Mouse (Mus musculus) embryo, embryonic 10.5 days (tissue): ENCODE results near the gene Olfr78.

ENCODE experiments used
- DNase-seq: peaks from one replicate; pipeline ENCODE4 v3.0.0-alpha.2; 2015; ENCODE audit warnings: low spot score

The Olfr78 gene

DNA sequence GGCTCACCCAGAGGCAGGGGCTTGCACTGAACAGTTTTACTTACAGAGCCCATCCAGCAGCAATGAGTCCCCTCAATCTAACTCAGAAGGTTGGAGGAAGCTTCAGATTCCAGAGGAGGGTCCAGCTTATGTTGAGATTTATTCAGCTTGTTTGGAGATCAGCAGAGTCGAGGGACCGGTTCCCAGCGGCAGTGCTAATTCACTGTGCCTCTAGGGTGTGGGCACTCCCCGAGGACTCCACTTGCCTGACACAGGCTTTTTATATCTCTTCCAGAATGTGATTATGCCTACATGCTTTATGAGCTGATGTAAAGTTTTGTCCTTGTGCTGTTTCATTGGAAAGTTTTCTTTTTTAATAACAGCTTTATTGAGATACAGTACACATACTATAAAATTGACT is at the start of gene Olfr78, which contains the start of gene Olfr560:
Gene Olfr78, minus strand, starts transcription at position 206 of the 400 bp plus-strand sequence.
Gene Olfr560, minus strand, starts transcription at position 101 of the 400 bp plus-strand sequence.
- no peak for DNase-seq

DNA sequence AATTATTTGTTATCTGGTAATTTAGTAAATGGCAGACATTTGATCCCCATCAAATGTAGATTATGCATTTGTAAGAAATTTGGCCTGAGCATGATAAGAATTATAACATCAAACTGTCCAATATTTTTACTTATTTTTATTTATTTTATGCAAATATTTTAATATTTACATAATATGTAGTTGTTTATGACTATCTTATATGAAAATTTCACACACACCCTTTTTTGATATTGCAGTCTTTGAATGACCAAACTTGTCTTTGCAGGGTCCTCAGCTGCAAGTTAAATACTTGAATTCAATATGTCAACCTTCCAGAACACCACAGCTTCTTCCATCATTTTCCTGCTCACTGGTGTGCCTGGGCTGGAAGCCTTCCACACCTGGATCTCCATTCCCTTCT is 43.9 kb upstream of the Olfr78 start, which contains the start of gene Olfr564:
Gene Olfr564, plus strand, starts transcription at position 301 of the 400 bp plus-strand sequence.
- no peak for DNase-seq

DNA sequence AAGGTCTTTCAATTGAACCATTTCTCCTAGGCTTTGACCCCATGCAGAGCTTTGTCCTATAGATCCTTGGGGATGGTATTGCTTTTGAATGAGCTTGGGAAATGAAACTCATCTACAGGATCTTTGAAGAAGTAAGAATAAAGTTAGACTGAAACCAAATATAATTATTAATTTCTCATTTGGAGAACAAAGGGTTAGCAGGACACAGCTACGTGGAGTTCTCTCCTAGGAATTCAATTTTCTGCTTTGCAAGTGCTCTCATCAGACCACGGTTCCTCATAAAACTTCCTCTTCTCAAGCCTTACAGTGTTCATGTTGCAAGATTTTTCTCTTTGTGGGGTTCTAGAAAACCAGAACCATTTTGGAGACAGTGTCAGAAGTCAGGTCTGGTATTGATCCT is 11.7 kb upstream of the Olfr78 start, which contains the start of gene Olfr561:
Gene Olfr561, plus strand, starts transcription at position 301 of the 400 bp plus-strand sequence.
- no peak for DNase-seq

DNA sequence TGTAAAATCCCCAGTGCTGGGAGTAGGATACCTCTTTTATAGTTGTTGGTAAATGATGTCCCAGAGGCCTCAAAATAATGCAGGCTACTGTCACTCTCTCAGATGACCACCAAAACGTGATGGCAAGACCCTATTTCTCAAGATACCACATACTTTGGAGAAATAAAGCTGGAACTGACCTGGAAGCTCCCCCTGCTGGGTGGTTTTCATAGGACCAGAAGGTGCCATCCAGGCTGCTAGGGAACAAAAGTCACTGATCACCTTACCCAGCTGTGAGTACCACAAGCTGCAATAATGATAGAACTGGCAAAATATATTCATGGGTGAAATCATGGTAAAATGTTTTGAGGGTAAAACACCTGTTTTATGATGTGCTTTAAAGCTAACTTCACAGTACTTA is 7.2 kb downstream of the Olfr78 start:
- peak; percentile 4 for DNase-seq

DNA sequence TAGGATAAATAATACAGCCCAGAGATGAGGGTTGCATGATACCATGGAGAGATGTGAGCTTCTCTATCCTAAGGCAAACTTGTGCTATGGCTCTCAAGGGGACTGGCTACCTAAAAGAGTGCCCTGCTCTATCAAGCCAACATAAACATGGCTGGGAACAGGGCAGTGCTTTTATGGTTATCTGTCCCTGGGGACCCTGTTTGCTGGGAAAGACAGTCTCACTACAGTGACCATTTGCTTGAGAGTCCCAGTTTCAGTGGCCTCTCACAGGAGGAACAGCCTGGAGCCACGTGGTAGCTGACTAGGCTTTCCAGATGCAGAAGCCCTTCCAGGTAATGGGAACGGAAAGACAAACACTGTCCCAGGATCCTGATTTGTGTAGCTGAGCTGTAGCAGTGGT is 21.6 kb downstream of the Olfr78 start:
- DNase-seq = peak; percentile 4

DNA sequence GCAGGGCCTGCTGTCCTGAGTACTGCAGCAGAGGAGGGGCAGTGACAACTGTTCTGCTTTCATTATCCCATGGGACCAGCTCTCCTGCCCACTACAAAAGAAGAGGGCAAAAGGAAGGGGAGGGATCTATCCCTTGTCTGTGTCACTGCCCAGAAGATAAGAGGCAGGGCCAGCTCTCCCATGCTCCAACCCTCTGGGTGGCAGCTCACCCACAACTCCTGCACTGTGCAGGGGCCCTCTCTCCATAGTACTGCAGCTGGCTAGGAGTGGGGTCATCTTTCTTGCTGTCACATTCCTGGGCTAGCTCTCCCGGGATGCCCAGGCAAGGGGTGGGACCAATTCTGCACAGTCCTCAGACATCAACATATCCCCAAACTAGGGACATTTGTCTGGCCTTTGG is 25.5 kb downstream of the Olfr78 start:
- DNase-seq = no peak

DNA sequence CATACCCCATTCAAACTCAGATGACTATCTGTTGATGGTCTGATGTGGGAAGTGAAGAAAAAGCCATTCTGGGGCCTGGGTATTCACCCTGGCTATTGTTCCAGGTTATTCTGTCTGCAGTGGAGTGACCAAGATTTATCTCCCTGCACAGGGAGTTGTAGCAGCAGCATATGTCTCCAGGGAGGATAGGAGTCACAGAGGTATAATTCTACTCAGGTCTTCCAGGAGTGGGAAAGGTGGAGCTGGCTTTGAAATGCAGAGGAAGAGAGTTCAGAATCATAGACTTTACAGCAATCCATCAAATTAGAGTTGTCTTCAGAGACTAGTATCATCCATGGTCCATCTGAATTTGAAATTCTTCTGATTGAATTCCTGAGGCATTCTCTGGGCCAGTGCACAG is 31.9 kb downstream of the Olfr78 start, which contains the start of gene Olfr559:
Gene Olfr559, minus strand, starts transcription at position 101 of the 400 bp plus-strand sequence.
- no peak for DNase-seq

DNA sequence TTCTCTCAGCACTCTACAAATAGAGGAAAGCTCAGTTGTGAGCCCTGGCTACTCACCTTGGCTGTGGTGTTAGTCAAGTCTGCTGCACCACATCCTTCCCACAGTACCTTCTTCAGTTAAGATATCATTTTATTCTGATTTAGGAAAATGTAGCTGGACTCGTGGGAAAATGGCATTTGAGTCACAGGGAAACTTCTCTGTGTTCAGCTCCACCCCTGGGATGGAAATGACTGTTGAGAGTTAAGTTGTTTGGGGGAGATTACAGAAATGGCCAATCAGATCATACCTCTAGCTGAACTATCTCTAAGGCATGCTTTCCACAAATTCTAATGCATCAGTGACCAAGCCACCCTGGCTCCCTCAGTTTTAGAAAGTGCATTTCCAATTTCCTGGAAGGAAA is 40.3 kb downstream of the Olfr78 start, which contains the start of gene Olfr33:
Gene Olfr33, minus strand, starts transcription at position 101 of the 400 bp plus-strand sequence.
- no peak for DNase-seq

DNA sequence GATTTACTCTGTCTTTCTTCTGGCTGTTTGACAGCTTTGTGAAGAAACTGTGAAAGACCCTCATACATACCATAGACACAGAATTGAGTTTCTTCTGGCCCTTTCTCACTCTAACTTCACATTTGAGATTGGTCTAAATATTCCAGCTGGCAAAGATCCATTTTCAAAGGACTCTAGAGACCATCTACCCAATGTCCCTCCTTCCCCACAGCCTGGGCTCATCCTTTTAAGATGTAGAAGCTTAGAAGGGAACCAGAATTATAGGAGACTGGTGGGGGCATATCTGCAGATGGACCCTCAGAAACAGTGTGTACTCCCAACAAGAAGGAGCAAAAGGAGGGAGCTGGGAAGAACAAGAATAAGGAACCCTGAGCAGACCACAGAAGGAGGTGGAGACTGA is 57.4 kb downstream of the Olfr78 start, which contains the start of gene Olfr558:
Gene Olfr558, plus strand, starts transcription at position 301 of the 400 bp plus-strand sequence.
- no peak for DNase-seq

DNA sequence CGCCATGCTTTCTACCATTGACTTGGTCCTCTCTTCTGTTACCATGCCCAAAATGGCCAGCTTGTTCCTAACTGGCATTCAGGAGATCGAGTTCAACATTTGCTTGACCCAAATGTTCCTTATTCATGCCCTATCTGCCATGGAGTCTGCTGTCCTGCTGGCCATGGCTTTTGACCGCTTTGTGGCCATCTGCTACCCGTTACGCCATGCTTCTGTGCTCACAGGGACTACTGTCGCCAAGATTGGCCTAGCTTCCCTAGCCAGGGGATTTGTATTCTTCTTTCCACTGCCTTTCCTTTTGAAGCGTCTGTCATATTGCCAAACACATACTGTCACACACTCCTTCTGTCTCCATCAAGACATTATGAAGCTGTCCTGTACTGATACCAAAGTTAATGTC is 60.8 kb downstream of the Olfr78 start:
- DNase-seq = no peak

DNA sequence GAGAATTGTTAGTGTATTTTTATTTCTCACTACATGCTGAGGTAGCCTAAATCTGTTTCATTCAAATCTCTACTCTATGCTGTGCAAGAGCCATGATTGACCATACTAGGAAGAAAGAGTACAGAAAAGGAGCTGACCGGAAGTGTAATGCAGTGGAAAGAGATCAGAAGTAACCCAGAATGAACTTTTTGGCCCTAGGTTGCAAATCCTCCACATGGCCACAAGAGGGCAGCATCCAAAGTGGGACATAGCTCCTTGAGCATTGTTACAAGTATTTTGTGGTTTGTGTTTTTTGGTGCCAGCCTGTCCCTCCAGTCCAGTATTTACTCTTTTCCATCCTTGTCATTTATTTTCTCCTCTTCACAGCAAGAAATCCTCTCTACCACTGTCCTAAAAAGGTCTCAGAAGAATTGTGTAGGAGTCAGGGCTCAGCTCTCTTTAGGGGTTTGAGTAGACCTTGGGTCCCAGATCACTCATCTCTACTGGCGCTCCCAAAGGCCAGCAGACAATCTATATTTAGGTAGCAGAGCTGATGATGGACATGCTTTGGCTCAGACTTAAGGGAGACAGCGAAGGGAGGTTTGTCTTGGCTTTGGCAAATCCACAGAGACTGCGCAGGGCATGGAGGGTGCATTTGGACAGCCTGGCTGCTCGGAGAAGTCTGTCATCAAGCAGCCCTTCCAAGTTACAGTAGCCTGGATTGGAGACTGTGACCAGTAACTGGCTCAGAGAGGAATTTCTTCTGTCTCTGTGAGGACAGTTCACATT is 63.7 kb downstream of the Olfr78 start, which contains the start of gene Olfr557:
Gene Olfr557, plus strand, starts transcription at position 553 of the 768 bp plus-strand sequence.
- peak; percentile 77 for DNase-seq
